Mouse (Mus musculus): ENCODE results near the gene Slc7a6os. TPM values are rescaled to one million over a fixed set of nuclear protein-coding genes. Genes with fewer than 3 reads are reported as not detected.

The Slc7a6os gene
- polyA plus RNA-seq, 2 experiments = 8.9 to 13.3 TPM

GRCm38 (mm10) chr8:106234567-106235261 is 24.0 kb upstream of the Slc7a6os start:
- no peaks in the 10 kb centered on the region for H3K4me1 ChIP-seq (replicated peaks; ENCODE audit: control insufficient read depth in 2 of 2, insufficient read depth in 2 of 2, low read length in 1 of 2)
- H3K4me2 ChIP-seq (ENCODE audit: low read depth) = no peak overlapping the region
- H3K4me3 ChIP-seq (ENCODE audit: insufficient read depth in 1 of 2, low read depth in 2 of 2, low read length in 2 of 2) = no peak overlapping the region
- no peaks in the 10 kb centered on the region for H3K27me3 ChIP-seq (ENCODE audit: control insufficient read depth, insufficient read depth, low read length)
- no peak for ATAC-seq (ENCODE audit: insufficient read depth)
- 84% methylated on average over 17 of the region's 17 CpGs for WGBS (ENCODE audit: insufficient replicate concordance)
- no peak for DNase-seq (ENCODE audit: low read depth in 3 of 3, low spot score in 3 of 3)
- no peaks in the 10 kb centered on the region for H3K9me3 ChIP-seq (ENCODE audit: control insufficient read depth, low read length)
- no peak overlapping the region for H3K9ac ChIP-seq (replicated peaks)
- H3K27ac ChIP-seq = no peak overlapping the region
- TF ChIP-seq CTCF (IDR thresholded peaks at IDR 0.05; ENCODE audit: low read depth) (no peak), EP300 (IDR thresholded peaks at IDR 0.05; ENCODE audit: low read depth) (no peak)
- H3K36me3 ChIP-seq (replicated peaks; ENCODE audit: control insufficient read depth, insufficient read depth, low read depth) = peaks cover 5% of the 10 kb centered on the region; the same call in 1 of the 2 replicates

GRCm38 (mm10) chr8:106232751-106233150 is 22.0 kb upstream of the Slc7a6os start:
- Histone ChIP-seq H3K36me3 (replicated peaks; ENCODE audit: control insufficient read depth, insufficient read depth, low read depth) (peaks cover 3% of the 10 kb centered on the region), H3K4me3 (ENCODE audit: insufficient read depth in 1 of 2, low read depth in 2 of 2, low read length in 2 of 2) (no peak overlapping the region), H3K9me3 (ENCODE audit: control insufficient read depth, low read length) (no peaks in the 10 kb centered on the region), H3K4me2 (ENCODE audit: low read depth) (no peak overlapping the region), H3K27me3 (ENCODE audit: control insufficient read depth, insufficient read depth, low read length) (no peaks in the 10 kb centered on the region), H3K9ac (replicated peaks) (no peak overlapping the region), H3K27ac (no peak overlapping the region), H3K4me1 (replicated peaks; ENCODE audit: control insufficient read depth in 2 of 2, insufficient read depth in 2 of 2, low read length in 1 of 2) (no peaks in the 10 kb centered on the region)
- DNase-seq (ENCODE audit: low read depth in 3 of 3, low spot score in 3 of 3) (no peak), ATAC-seq (ENCODE audit: insufficient read depth) (no peak)
- TF ChIP-seq CTCF (IDR thresholded peaks at IDR 0.05; ENCODE audit: low read depth) = 0 out of 2 replicates have a peak, but pooled peaks have one; percentile 5
- TF ChIP-seq EP300 (IDR thresholded peaks at IDR 0.05; ENCODE audit: low read depth) = no peak
- WGBS (ENCODE audit: insufficient replicate concordance) = 62% methylated on average over 3 of the region's 3 CpGs

GRCm38 (mm10) chr8:106231536-106231935 is 20.8 kb upstream of the Slc7a6os start:
- Histone ChIP-seq H3K4me1 (replicated peaks; ENCODE audit: control insufficient read depth in 2 of 2, insufficient read depth in 2 of 2, low read length in 1 of 2) (no peaks in the 10 kb centered on the region), H3K27me3 (ENCODE audit: control insufficient read depth, insufficient read depth, low read length) (no peaks in the 10 kb centered on the region), H3K9ac (replicated peaks) (no peak overlapping the region), H3K36me3 (replicated peaks; ENCODE audit: control insufficient read depth, insufficient read depth, low read depth) (peaks cover 5% of the 10 kb centered on the region), H3K4me2 (ENCODE audit: low read depth) (no peak overlapping the region), H3K4me3 (ENCODE audit: insufficient read depth in 1 of 2, low read depth in 2 of 2, low read length in 2 of 2) (no peak overlapping the region), H3K27ac (no peak overlapping the region), H3K9me3 (ENCODE audit: control insufficient read depth, low read length) (no peaks in the 10 kb centered on the region)
- WGBS (ENCODE audit: insufficient replicate concordance) = 70% methylated on average over 7 of the region's 7 CpGs
- ATAC-seq (ENCODE audit: insufficient read depth) = no peak
- no peak for DNase-seq (ENCODE audit: low read depth in 3 of 3, low spot score in 3 of 3)
- TF ChIP-seq CTCF (IDR thresholded peaks at IDR 0.05; ENCODE audit: low read depth) (no peak), EP300 (IDR thresholded peaks at IDR 0.05; ENCODE audit: low read depth) (no peak)

DNA sequence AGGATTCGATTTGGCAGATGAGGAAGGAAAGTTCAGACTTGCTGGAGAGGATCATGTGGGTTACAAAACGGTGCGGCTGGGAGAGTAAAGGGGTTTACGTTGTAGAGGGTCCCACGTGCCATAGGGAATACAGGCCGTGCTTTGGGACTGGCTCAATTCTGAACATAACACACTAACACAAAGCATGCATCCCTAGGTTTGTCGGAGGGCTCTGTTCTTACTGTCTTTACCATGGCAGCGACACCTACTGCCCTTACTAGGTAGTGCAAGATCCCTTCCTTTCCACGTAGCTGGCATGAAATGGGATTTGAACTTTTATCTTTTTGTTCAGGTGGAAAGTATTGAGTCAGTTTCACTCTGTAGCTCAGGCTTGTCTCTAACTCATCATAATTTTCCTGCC is 15.9 kb upstream of the Slc7a6os start:
- 42% methylated on average over 9 of the region's 9 CpGs for WGBS (ENCODE audit: insufficient replicate concordance)
- Histone ChIP-seq H3K4me3 (ENCODE audit: insufficient read depth in 1 of 2, low read depth in 2 of 2, low read length in 2 of 2) (no peak overlapping the region), H3K36me3 (replicated peaks; ENCODE audit: control insufficient read depth, insufficient read depth, low read depth) (peaks cover 7% of the 10 kb centered on the region), H3K4me2 (ENCODE audit: low read depth) (no peak overlapping the region), H3K9me3 (ENCODE audit: control insufficient read depth, low read length) (no peaks in the 10 kb centered on the region), H3K27me3 (ENCODE audit: control insufficient read depth, insufficient read depth, low read length) (no peaks in the 10 kb centered on the region), H3K4me1 (replicated peaks; ENCODE audit: control insufficient read depth in 2 of 2, insufficient read depth in 2 of 2, low read length in 1 of 2) (no peaks in the 10 kb centered on the region), H3K27ac (no peak overlapping the region), H3K9ac (replicated peaks) (no peak overlapping the region)
- ATAC-seq (ENCODE audit: insufficient read depth) (no peak), DNase-seq (ENCODE audit: low read depth in 3 of 3, low spot score in 3 of 3) (peak in 2 of 3 experiments; percentile 13 to 30)
- TF ChIP-seq CTCF (IDR thresholded peaks at IDR 0.05; ENCODE audit: low read depth) (peak; percentile 86), EP300 (IDR thresholded peaks at IDR 0.05; ENCODE audit: low read depth) (no peak)

DNA sequence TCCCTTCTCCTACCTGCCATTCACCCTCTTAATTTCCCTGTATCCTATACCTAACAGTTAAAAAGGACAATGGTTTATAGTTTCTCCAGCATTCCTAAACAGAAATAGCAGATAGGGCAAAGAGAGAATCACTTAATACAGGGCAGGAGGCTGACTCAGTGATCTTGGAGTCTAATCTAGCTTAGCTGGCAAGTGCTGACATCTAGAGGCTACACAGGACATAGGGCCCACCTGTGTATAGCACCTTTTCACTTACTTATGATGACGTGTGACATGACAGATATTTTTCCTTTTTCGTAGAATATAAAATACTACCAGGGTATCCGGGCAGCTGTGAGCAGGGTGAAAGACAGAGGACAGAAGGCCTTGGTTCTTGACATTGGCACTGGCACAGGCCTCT is 8.9 kb upstream of the Slc7a6os start:
- Histone ChIP-seq H3K27ac (no peak overlapping the region), H3K27me3 (ENCODE audit: control insufficient read depth, insufficient read depth, low read length) (no peaks in the 10 kb centered on the region), H3K4me1 (replicated peaks; ENCODE audit: control insufficient read depth in 2 of 2, insufficient read depth in 2 of 2, low read length in 1 of 2) (no peaks in the 10 kb centered on the region), H3K9me3 (ENCODE audit: control insufficient read depth, low read length) (no peaks in the 10 kb centered on the region), H3K36me3 (replicated peaks; ENCODE audit: control insufficient read depth, insufficient read depth, low read depth) (peaks cover 12% of the 10 kb centered on the region), H3K9ac (replicated peaks) (no peak overlapping the region), H3K4me2 (ENCODE audit: low read depth) (no peak overlapping the region), H3K4me3 (ENCODE audit: insufficient read depth in 1 of 2, low read depth in 2 of 2, low read length in 2 of 2) (no peak overlapping the region)
- DNase-seq (ENCODE audit: low read depth in 3 of 3, low spot score in 3 of 3) (no peak), ATAC-seq (ENCODE audit: insufficient read depth) (no peak)
- 79% methylated on average over 3 of the region's 3 CpGs for WGBS (ENCODE audit: insufficient replicate concordance)
- TF ChIP-seq EP300 (IDR thresholded peaks at IDR 0.05; ENCODE audit: low read depth) = no peak
- 0 out of 2 replicates have a peak, but pooled peaks have one; percentile 17 for TF ChIP-seq CTCF (IDR thresholded peaks at IDR 0.05; ENCODE audit: low read depth)
